Mouse (Mus musculus) CH12F3 (cell line): Measurements from ENCODE around the gene Rdm1.
"Not testable (repeated sequence)": the region's sequence is repeated elsewhere in the genome, so short reads cannot be mapped to it uniquely, and the experiment has no call there.

Experiments used
- in situ Hi-C: fragments of 300-500 bp; cut with MboI; formaldehyde crosslinking; loops from 2 replicates; pipeline ENCODE4 v1.14.3; 2020; ENCODE audit warnings: low sequenced_read_pairs

The Rdm1 gene

DNA sequence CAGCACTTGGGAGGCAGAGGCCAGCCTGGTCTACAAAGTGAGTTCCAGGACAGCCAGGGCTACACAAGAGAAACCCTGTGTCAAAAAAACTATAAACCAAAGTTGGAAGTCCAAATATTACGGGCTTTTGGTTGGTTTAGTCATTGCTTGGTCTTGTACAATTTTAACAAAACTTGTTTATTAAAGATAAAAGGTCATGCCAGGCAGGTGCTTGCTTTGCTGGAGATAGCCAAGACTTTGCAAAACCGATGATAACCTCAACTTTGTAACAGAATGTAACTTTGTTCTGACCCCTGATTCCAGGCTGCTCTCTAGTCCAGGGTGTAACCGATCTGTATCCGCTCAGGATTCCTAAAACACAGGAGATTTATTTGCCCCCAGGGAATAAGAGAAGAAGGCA is 29.4 kb downstream of the Rdm1 start:
- in situ Hi-C loops, result no loop called here

DNA sequence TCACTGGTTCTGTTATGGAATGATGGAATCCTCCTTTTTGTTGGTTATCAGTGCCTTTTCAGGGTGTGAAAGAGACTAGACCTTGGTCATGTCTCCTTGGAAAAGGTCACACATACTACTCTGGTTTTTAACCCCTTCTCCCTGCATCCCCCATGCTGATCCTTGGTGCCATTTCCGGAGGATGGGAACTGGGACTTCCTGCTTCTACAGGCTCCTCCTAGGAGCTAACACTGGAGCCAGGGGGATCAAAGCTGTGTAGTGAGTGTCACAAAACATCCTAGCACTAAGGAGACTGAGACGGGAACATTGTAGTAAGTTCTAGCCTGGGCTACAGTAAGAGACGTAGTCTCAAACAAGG is 30.5 kb downstream of the Rdm1 start:
- in situ Hi-C loops, result no loop called here

DNA sequence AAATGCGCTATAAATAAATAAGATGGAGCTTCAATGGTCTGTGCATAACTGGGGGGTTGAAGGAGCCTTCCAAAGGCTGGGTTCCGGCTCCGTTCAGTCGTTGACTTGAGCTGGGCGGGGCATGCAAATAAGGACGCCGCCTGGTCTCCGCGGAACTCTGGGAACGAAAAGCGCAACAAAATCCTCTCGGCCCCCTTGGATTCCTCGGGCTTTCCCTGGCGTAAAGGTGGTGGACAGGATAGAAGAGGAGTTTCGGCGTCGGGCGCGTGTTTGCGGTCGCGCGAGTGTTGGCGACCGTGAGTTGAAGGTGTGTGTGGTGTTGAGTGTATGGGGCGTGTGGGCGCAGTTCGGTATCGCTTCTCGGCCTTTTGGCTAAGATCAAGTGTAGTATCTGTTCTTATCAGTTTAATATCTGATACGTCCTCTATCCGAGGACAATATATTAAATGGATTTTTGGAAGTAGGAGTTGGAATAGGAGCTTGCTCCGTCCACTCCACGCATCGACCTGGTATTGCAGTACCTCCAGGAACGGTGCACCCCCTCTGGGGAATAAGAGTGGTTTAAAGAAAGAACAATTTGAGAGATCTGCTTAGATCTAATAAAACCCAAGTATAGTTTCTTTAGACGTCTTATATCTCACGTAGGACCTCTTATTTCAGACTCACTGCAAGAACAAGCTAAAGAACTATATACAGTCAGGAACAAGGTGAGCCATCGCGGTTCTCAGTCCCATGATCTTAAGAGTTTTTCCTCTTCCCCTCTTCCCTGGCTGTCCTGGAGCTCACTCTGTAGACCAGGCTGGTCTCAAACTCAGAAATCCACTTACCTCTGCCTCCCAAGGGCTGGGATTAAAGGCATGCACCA is 31.1 kb downstream of the Rdm1 start:
- in situ Hi-C loops, result not testable (repeated sequence)

DNA sequence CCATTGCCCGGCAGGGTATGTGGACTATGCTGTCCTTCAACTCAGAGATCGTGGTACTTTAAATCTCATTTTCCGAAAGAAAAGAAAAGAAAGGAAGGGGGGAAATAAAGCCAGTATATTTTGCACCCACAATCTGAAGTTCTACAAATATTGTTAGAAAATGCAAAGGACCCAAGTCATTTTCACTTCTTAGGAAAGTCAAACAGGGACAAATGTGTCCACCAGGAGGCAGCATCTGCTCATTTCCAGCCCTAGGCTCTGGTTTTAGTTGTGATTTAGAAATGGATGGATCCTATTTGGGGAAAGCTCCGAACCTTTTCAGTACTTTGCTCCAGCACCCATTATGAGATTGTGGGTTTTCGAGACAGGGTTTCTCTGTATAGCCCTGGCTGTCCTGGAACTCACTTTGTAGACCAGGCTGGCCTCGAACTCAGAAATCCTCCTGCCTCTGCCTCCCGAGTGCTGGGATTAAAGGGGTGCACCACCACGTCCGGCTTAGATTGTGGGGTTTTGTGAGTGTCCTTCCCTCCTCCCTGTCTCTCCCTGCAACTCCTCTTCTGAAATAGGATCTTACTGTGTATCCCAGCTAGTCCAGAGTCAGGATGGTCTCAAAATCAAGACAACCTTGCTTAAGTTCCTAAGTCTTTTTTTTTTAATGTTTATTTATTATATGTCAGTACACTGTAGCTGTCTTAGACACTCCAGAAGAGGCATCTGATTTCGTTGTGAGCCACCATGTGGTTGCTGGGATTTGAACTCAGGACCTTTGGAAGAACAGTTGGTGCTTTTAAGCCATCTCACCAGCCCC is 32.0 kb downstream of the Rdm1 start:
- in situ Hi-C loops, result no loop called here

DNA sequence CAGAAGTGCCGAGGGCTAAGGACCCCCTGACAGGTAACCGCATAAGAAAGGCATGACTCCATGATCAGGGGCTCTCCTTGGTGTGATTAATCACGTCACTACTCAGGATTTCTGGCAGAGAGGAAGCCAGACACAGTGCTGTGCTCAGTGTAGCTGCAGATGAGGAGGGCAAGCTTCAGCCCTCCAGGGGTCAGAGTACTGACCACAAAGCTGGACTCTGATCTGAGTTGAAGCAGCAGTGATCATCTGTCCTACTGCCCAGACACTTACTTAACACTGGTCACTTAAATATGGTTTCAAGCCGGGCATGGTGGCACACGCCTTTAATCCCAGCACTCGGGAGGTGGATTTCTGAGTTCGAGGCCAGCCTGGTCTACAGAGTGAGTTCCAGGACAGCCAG is 34.2 kb downstream of the Rdm1 start:
- in situ Hi-C loops, result no loop called here

DNA sequence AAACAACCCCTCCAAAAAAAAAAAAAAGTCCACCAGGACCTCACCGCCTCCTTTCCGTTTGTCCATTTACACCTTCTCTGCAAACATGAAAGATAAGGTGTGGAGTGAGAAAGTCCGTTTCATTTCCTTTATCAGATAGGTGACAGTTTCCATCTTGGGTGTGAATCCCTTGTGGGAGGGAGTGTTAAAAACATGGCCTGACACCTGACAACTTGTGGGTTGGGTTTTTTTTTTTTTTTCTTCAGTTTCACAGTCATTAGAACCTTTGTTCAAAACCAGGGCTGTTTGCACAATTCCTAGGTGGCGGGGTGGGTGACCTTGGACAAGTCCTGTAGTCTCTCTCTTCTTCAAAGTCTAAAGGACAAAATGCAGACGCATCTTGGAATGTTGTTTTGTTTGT is 34.8 kb downstream of the Rdm1 start:
- in situ Hi-C loops, result no loop called here

DNA sequence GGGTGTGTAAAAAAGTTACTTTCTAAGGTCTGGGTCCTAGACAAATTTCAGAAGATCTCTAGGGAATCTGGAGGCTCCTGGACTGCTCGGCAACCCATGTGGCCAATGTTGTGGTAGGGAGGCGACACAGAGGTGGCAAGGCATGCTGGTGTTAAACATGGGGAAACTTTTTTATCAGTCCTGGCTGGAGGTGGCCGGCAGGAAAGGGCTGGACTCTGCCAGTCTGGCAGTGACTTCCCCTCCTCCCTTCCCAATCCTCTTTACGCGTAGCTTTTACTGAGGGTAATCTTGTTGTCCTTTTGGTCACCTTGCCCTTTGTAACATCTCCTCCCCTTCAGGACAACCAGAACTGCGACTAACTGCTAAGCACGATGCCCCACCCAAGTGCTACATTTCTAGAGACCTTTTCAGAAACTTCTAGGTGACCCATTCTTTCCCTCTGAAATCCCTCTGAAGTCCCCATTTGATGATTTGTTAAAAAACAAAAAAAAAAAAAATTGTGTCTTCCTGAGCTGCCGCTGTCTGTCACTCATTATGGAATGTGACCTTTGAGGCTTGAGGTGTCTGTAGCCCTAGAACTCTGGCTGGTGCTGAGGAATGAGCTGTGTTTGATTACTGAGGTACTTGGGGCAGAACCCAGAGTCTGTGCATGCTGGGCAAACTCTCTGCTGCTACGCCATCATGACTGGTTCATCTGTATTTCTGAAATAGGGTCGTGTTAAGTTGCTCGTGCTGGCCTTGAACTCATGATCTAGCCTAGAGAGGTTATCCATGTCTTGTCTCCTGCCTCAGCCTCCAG is 36.4 kb downstream of the Rdm1 start:
- in situ Hi-C loops, result no loop called here

DNA sequence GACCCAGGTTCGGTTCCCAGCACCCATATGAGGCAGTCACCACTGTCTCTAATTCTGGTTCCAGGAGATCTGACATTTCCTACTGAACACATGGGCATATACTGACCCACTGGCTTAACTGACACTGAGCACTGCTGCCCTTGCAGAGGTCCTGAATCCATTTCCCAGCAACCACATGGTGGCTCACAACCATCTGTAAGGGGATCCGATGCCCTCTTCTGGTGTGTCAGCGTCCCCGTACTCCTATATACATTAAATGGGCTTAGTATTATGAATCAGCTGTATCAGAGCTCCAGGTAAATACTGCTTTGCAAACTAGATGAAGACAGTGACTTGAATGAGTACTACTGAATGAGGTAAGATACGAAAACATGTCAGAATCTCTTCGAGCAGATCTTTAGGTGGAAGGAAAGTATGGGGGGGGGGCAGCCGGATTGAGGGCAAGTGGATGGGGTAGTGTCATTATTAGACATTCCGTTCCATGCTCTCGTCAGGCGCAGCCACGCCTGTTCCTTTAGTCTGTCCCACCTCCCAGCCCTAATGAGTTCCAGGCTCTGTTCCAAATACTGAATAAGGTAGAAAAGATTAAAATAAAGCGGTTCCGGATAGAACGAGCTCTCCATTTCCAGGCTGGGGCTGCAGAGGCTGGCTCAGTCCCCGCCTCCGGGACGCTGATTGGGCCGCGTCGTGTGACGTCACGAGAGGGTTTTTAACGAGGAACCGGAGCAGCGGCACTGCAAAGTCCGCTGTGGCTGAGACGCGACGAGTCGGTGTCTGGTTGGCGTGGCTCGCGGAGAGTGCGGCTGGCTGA is 38.0 kb downstream of the Rdm1 start, which contains the start of gene Arl4d:
Arl4d (plus strand) TSS at position 717 of the 811 bp plus-strand sequence.
- in situ Hi-C loops, result loop anchor here (5.0 kb wide), 1 partner anchor 67 kb away; the partner anchor contains the start of gene Dhx8

DNA sequence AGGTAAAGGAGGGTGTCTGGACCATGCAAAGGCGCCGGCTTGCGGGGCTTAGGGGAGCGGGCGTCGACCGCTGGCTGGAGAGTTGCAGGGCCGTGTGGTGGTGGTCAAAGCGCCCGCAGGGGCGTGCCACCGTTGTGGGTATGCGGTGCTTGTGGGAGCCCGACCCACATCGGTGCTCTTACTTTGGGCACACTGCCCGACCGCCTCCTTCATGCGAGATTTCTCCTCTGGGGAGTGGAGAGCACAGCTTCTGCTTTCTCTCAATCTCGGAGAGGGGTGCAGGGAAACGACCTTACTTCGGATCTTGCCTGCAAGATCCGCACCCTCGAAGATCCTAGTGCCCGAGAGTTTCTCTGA is 38.6 kb downstream of the Rdm1 start:
- in situ Hi-C loops, result loop anchor here (5.0 kb wide), 1 partner anchor 67 kb away; the partner anchor contains the start of gene Dhx8

DNA sequence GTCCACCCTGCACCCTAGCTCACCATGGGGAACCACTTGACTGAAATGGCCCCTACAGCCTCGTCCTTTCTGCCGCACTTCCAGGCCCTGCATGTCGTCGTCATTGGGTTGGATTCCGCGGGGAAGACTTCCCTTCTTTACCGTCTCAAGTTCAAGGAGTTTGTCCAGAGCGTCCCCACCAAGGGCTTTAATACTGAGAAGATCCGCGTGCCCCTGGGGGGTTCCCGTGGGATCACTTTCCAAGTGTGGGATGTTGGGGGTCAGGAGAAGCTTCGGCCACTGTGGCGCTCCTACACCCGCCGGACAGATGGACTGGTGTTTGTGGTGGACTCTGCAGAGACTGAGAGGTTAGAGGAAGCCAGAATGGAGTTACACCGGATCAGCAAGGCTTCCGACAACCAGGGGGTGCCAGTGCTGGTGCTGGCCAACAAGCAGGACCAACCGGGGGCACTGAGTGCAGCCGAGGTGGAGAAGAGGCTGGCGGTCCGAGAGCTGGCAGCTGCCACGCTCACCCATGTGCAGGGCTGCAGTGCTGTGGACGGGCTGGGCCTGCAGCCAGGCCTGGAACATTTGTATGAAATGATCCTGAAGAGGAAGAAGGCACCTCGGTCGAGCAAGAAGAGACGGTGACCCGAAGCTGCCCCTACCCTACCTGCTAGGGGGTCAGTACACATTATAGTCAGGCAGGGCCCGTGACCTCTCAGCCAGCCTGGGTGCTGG is 39.8 kb downstream of the Rdm1 start:
- in situ Hi-C loops, result loop anchor here (5.0 kb wide), 1 partner anchor 66 kb away; the partner anchor contains the start of gene Dhx8

DNA sequence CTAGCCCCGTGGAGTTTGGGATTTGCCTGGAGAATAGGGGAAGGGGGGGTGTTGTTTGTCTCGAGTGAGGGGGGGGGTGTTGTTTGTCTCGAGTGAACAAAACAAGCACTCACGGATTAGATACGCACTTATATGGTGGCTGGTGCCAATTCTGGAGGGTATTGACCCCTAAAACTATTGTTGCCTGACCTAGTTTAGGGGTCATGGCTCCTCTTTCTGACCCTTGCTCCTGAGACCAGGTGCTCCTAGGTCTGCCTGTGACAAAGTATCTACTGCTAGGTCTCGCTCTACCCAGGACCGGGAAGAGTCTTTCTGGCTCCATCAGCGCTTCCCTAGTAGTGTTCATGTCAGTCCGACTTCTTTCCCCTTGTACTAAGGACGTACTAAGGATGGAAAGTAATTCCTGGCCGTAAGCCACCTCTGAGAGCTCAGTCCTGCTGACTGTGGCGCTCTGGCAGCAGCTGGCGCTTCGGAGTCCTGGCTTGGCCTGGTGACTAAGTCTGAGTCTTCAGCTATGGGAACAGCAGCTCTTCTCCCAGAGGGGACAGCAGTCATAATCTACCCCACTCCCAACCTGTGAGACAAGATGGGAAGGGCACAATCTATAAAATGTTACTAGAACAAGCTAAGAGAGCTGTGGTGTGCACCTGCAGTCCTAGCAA is 41.0 kb downstream of the Rdm1 start:
- in situ Hi-C loops, result loop anchor here (5.0 kb wide), 1 partner anchor 64 kb away; the partner anchor contains the start of gene Dhx8

DNA sequence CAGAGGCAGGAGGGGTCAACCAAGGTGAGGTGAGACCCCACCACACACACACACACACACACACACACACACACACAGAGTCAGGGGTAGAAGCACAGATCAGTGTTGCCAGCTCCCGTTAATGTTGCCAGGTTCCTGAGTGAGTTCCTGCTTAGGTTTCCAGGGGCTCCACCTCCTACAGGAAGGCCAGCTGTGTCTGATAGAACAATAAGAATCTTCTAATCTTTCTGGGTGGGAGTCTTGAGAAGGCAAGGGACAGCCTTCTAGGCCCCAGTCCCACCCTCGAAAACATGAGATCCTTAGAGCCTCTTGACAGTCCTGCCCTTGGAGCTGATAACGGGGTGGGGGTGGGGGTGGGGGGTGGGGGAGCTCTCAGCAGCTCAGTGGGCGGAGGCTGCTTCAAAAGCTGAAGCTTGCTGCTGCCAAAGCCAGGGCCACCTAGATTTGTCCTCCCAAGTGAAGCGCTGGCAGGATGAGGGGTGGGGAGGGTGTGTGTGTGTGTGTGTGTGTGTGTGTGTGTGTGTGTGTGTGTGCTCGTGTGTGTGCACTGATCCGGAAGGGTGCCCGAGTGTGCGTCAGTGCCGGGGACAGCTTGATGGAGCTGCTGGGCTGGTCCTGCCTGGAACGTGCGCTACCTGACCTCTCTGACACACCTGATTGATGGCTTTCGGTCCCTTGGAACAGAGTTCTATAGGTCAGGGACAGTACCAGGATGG is 41.7 kb downstream of the Rdm1 start:
- in situ Hi-C loops, result loop anchor here (5.0 kb wide), 1 partner anchor 64 kb away; the partner anchor contains the start of gene Dhx8

DNA sequence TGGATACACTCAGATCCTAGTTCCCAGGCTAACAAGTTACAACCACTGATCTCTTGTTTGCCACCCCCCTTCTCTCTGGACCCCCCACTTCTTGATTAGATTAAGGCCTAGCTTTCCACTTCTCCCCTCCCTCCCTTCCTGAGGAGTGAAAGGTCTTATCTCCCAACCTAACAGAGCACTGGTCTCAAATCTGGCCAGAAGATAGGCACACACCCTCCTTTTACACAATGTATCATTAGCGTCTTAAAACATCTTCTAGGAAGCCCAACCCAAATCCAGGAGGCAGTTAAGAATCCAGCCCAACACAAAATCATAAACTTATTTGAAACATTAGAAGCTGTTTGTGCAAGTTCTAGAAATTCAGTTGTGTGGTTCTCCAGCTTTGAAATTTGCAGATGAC is 43.3 kb downstream of the Rdm1 start:
- in situ Hi-C loops, result no loop called here

DNA sequence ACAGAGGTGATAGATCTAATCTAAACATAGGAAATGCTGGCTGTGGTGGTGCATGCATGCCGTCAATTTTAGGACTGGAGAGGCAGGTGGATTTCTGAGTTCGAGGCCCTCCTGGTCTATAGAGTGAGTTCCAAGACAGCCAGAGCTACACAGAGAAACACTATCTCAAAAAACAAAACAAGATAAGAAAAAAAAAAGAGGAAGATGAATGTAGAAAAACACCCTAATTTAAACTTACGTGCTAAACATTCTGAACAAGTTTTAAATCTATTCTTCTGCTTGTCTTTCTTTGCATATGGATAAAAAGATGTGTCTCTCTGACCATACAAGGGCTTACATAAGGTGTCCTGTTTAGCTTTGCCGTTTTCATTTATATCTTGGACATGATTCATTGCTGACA is 44.3 kb downstream of the Rdm1 start:
- in situ Hi-C loops, result no loop called here

DNA sequence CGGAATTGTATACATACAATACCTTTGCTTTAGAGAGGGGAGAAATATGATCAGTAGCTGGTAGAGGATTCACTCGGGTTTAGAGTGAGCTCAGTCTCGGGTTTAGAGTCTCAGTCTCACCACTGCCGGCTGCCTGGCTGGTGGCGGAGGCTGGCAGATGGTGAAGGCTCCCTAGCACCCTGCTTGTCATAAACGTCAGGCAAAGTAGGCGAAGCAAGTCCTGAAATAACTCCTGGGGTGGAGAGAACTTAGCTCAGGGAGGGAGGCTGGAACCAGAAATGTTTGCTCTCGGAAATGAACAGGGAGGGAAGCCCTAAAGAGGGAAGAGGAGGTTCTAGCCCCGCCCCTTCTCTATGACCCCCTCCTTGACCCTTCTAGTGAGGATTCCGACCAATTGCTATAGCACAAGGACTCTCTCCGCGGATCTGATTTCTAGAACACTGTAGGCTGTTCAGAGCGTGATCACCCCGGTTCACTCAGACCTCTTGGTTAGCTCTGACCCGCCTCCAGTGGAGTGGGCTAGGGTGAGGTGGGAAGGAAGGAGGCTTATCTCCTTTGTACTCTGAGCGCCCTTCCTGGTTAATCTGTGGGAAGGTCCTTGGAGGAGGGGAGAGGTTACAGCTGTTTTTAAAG is 46.1 kb downstream of the Rdm1 start:
- in situ Hi-C loops, result no loop called here

DNA sequence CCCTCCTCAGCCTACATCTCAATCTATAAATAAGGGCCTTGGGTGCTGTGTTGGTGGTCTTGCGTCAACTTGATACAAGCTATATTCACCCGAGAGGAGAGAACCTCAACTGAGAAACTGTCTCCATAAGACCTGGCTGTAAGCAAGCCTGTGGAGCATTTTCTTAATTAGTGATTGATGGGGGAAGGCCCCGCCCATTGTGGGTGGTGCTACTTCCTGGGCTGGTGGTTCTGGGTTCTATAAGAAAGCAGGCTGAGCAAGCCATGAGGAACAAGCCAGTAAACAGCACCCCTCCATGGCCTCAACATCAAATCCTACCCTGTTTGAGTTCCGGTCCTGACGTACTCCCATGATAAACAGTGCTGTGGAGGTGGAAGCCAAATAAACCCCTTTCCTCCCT is 47.1 kb downstream of the Rdm1 start:
- in situ Hi-C loops, result no loop called here

DNA sequence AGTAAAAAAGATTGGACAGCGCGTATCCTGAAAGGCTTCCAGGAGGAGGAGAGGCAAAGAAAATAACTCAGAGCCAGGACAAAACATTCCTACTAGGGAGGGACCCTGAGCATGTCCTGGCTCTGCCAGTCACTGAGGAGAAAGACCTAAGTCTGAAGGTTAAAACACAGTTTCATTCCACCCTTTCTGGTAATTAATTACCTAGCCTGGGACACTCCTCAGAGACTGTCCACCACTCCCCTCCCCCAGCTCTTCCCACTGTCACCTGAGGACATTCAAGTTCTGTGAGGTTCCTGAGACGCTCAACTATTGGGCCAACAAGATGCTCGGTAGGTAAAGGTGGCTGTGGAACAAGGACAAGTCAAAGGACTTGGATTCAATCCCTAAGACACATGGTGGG is 48.4 kb downstream of the Rdm1 start:
- in situ Hi-C loops, result no loop called here

DNA sequence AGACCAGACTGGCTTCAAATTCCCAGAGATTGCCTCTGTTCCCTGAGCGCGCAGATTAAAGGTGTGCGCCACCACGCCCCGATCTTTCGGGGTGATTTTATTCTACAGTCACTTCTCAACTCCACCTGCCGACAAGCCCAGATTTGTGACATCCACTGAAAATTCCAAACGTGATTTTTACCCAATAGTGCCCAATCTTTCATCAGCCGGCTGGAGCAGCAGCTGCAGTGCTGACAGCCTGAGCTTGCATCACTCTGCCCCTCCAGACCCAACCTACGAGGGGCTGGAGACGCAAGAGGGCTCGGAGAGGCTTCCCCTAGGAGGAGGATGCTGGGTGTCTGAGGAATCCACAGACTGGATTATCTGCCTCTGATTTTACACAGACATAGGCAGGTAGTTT is 50.7 kb downstream of the Rdm1 start:
- in situ Hi-C loops, result no loop called here
